Mouse (Mus musculus): ENCODE measurements around the gene Pramef20. TPM values are rescaled to one million over a fixed set of nuclear protein-coding genes. Genes with fewer than 3 reads are reported as not detected.
"Not testable (repeated sequence)": the region's sequence is repeated elsewhere in the genome, so short reads cannot be mapped to it uniquely, and the experiment has no call there.

The Pramef20 gene
- total and polyA plus RNA-seq, 2 experiments from 2014 or later = not detected

DNA sequence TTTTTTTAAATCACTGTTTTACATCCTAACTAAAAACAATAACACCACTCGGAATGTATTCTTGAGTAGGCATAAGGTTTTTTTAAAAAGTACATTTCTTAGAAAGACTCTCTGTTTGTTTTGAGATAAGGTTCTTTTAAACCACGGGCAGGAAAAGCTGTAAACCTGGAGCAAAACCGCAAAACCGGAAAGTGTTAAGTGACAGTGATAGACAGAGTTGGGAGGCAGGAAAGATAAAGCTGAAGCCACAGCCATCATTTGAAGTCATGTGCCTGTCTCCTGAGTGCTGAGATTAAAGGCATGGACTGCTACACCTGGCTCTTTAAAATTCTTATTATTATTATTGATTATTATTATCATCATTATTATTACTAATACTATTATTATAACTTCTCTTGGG, 25.0 kb upstream of the Pramef20 start:
- DNase-seq (ENCODE audit: low spot score) (no peak), ATAC-seq (ENCODE audit: low FRiP score) (no peak)
- WGBS = 83% methylated on average over 4 of the region's 4 CpGs

DNA sequence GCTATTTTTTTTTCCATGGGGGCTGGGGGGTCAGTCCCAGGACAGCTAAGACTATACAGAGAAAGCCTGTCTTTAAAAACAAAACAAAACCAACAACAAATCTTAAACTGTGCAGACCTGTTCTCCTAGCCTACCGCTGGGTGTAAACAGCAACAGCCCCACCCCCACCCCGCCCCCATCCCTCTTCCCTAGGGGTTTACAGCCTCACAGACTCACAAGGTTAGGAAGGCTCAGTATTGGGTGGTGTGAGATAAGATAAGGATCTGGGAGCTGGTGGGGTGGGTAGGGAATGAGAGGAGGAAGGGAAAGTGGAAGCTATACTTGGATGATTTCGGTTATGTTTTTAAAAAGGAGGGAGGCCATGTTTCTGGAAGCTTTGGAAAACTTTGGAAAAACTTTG, 18.6 kb upstream of the Pramef20 start:
- H3K9me3 ChIP-seq (ENCODE audit: low read length) = peaks cover 38% of the 10 kb centered on the region
- no peak for DNase-seq (ENCODE audit: low spot score)
- no peak overlapping the region for H3K4me3 ChIP-seq (ENCODE audit: low read depth, low read length)
- no peak overlapping the region for H3K27ac ChIP-seq (ENCODE audit: low read depth, low read length)
- no peak overlapping the region for H3K4me2 ChIP-seq (ENCODE audit: low read depth, low read length, poor library complexity, severe bottlenecking)
- no peak for TF ChIP-seq CTCF (IDR thresholded peaks at IDR 0.05)
- ATAC-seq (ENCODE audit: low FRiP score) = no peak
- WGBS = 42% methylated on average over 3 of the region's 3 CpGs
- no peak overlapping the region for H3K9ac ChIP-seq (replicated peaks; ENCODE audit: low read length, poor library complexity, severe bottlenecking)
- H3K4me1 ChIP-seq (ENCODE audit: insufficient read depth, low read length) = no peaks in the 10 kb centered on the region
- H3K36me3 ChIP-seq (ENCODE audit: insufficient read depth, low read length) = no peaks in the 10 kb centered on the region
- H3K27me3 ChIP-seq (ENCODE audit: insufficient read depth, low read length) = no peaks in the 10 kb centered on the region

More for the DNA sequence above, 25.0 kb upstream of the Pramef20 start:
- no peak overlapping the region for H3K9ac ChIP-seq (replicated peaks; ENCODE audit: low read length, poor library complexity, severe bottlenecking)
- no peak overlapping the region for H3K4me2 ChIP-seq (ENCODE audit: low read depth, low read length, poor library complexity, severe bottlenecking)
- no peaks in the 10 kb centered on the region for H3K36me3 ChIP-seq (ENCODE audit: insufficient read depth, low read length)
- H3K4me1 ChIP-seq (ENCODE audit: insufficient read depth, low read length) = no peaks in the 10 kb centered on the region
- no peak overlapping the region for H3K4me3 ChIP-seq (ENCODE audit: low read depth, low read length)
- TF ChIP-seq CTCF (IDR thresholded peaks at IDR 0.05) = no peak
- peaks cover 17% of the 10 kb centered on the region; the same call in 1 of the 2 replicates for H3K9me3 ChIP-seq (ENCODE audit: low read length)
- H3K27ac ChIP-seq (ENCODE audit: low read depth, low read length) = no peak overlapping the region
- no peaks in the 10 kb centered on the region for H3K27me3 ChIP-seq (ENCODE audit: insufficient read depth, low read length)

DNA sequence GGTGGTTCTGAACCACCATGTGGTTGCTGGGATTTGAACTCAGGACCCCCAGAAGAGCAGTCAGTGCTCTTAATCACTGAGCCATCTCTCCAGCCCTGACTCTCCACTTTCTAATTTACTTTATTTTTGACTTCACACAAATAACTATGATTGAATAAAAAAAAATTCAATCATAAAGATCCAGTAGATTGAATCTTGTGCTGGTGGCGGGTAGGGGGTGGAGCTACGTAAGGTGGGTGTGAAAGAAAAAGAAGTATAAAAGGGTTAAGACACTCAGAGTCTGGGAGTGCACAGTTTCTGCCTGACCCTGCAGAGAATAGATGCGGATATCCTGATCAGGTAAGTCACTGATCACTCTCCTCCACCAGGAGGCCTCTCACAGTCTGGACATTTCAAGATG, 20.1 kb downstream of the Pramef20 start, which contains the start of gene Gm13119:
Gm13119 (plus strand) TSS at position 301 of the 400 bp plus-strand sequence.
- not testable (repeated sequence) for H3K4me3 ChIP-seq (ENCODE audit: low read depth, low read length); DNase-seq (ENCODE audit: low spot score); H3K27ac ChIP-seq (ENCODE audit: low read depth, low read length); H3K9me3 ChIP-seq (ENCODE audit: low read length); H3K36me3 ChIP-seq (ENCODE audit: insufficient read depth, low read length); H3K9ac ChIP-seq (replicated peaks; ENCODE audit: low read length, poor library complexity, severe bottlenecking); H3K4me1 ChIP-seq (ENCODE audit: insufficient read depth, low read length); ATAC-seq (ENCODE audit: low FRiP score); H3K27me3 ChIP-seq (ENCODE audit: insufficient read depth, low read length); H3K4me2 ChIP-seq (ENCODE audit: low read depth, low read length, poor library complexity, severe bottlenecking)
- 84% methylated on average over 3 of the region's 3 CpGs for WGBS

DNA sequence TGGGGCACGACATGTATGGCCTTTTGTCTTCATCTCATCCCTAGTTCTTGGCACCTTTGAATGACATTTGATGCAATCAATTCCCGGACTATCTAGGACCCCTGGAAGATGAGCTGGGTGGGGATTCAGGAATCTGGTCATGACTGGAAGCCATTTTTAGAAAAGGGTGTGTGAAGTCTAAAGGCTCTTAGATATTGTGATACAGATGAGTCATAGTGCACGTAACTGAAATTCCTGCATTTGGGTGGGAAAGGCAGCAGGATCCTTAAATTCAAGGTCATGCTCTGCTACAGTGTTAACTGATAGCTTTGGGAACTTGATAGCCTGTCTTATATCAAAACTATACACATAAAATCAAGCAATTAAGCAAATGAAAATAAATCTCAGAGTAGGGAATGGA, 41.9 kb downstream of the Pramef20 start:
- H3K27ac ChIP-seq (ENCODE audit: low read depth, low read length); DNase-seq (ENCODE audit: low spot score); H3K9ac ChIP-seq (replicated peaks; ENCODE audit: low read length, poor library complexity, severe bottlenecking); H3K4me2 ChIP-seq (ENCODE audit: low read depth, low read length, poor library complexity, severe bottlenecking); H3K9me3 ChIP-seq (ENCODE audit: low read length); H3K4me1 ChIP-seq (ENCODE audit: insufficient read depth, low read length); H3K27me3 ChIP-seq (ENCODE audit: insufficient read depth, low read length); ATAC-seq (ENCODE audit: low FRiP score); H3K36me3 ChIP-seq (ENCODE audit: insufficient read depth, low read length); H3K4me3 ChIP-seq (ENCODE audit: low read depth, low read length): not testable (repeated sequence)
- WGBS = 89% methylated on average over 2 of the region's 3 CpGs

DNA sequence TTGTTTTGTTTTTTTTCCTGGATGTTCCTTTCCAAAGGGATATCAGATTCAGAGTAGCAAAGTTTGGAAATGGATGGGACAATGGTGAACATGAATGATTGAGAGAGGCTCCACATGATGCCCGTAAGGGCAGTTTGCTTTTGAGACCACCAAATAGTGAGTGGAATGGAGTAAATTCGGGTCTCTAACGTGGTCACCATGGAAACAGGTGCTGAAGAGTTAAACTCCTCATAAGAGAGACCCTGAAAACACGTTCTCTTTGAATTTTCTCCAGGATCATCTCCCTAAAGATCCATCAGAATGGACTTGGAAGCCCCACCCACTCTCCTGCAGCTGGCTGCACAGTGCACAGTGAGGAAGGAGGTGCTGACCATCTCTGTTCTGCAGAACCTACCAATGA, 47.8 kb downstream of the Pramef20 start, which contains the start of gene Gm13128:
Gm13128 (plus strand) TSS at position 301 of the 400 bp plus-strand sequence.
- not testable (repeated sequence) for H3K9me3 ChIP-seq (ENCODE audit: low read length); ATAC-seq (ENCODE audit: low FRiP score); H3K27me3 ChIP-seq (ENCODE audit: insufficient read depth, low read length); DNase-seq (ENCODE audit: low spot score); H3K4me3 ChIP-seq (ENCODE audit: low read depth, low read length); H3K4me1 ChIP-seq (ENCODE audit: insufficient read depth, low read length); H3K36me3 ChIP-seq (ENCODE audit: insufficient read depth, low read length); H3K27ac ChIP-seq (ENCODE audit: low read depth, low read length); H3K4me2 ChIP-seq (ENCODE audit: low read depth, low read length, poor library complexity, severe bottlenecking); H3K9ac ChIP-seq (replicated peaks; ENCODE audit: low read length, poor library complexity, severe bottlenecking)
- WGBS = 54% methylated on average over 4 of the region's 4 CpGs

Other genes starting within 250 kb of the Pramef20 start
- gene Oog3, start 215.3 kb downstream of the Pramef20 start, total RNA-seq (2014; rRNA removed) = not detected in 2 replicates
- gene Oog3, start 215.3 kb downstream of the Pramef20 start, polyA plus RNA-seq (2015; fragmentation: Nextera tagmentation; extraction: Ambion mirVana) = not detected in 2 replicates
- not detected in 2 replicates for gene Oog2, start 187.2 kb downstream of the Pramef20 start, total RNA-seq (2014; rRNA removed)
- not detected in 2 replicates for gene Oog2, start 187.2 kb downstream of the Pramef20 start, polyA plus RNA-seq (2015; fragmentation: Nextera tagmentation; extraction: Ambion mirVana)
- gene C87977, start 164.6 kb downstream of the Pramef20 start, total RNA-seq (2014; rRNA removed) = not detected in 2 replicates
- gene C87977, start 164.6 kb downstream of the Pramef20 start, polyA plus RNA-seq (2015; fragmentation: Nextera tagmentation; extraction: Ambion mirVana) = not detected in 2 replicates
- not detected in 2 replicates for gene Pramel5, start 97.4 kb downstream of the Pramef20 start, total RNA-seq (2014; rRNA removed)
- gene Pramel5, start 97.4 kb downstream of the Pramef20 start, polyA plus RNA-seq (2015; fragmentation: Nextera tagmentation; extraction: Ambion mirVana) = not detected in 2 replicates
- not detected in 2 replicates for gene Gm13128, start 47.7 kb downstream of the Pramef20 start, total RNA-seq (2014; rRNA removed)
- gene Gm13128, start 47.7 kb downstream of the Pramef20 start, polyA plus RNA-seq (2015; fragmentation: Nextera tagmentation; extraction: Ambion mirVana) = not detected in 2 replicates
- gene Gm13119, start 20.0 kb downstream of the Pramef20 start, total RNA-seq (2014; rRNA removed) = not detected in 2 replicates
- gene Gm13119, start 20.0 kb downstream of the Pramef20 start, polyA plus RNA-seq (2015; fragmentation: Nextera tagmentation; extraction: Ambion mirVana) = not detected in 2 replicates
- 0.22 TPM in 1 of 2 replicates, not detected in the other for gene Pramef12, start 30.5 kb upstream of the Pramef20 start, total RNA-seq (2014; rRNA removed)
- gene Pramef12, start 30.5 kb upstream of the Pramef20 start, polyA plus RNA-seq (2015; fragmentation: Nextera tagmentation; extraction: Ambion mirVana) = not detected in 2 replicates
- not detected in 2 replicates for gene 1700012P22Rik, start 60.8 kb upstream of the Pramef20 start, total RNA-seq (2014; rRNA removed)
- not detected in 2 replicates for gene 1700012P22Rik, start 60.8 kb upstream of the Pramef20 start, polyA plus RNA-seq (2015; fragmentation: Nextera tagmentation; extraction: Ambion mirVana)
- gene Gm9944, start 75.4 kb upstream of the Pramef20 start, total RNA-seq (2014; rRNA removed) = not detected in 2 replicates
- not detected in 2 replicates for gene Gm9944, start 75.4 kb upstream of the Pramef20 start, polyA plus RNA-seq (2015; fragmentation: Nextera tagmentation; extraction: Ambion mirVana)
- not detected in 2 replicates for gene Aadacl3, start 85.8 kb upstream of the Pramef20 start, total RNA-seq (2014; rRNA removed)
- gene Aadacl3, start 85.8 kb upstream of the Pramef20 start, polyA plus RNA-seq (2015; fragmentation: Nextera tagmentation; extraction: Ambion mirVana) = not detected in 2 replicates
- not detected in 2 replicates for gene 9430007A20Rik, start 141.9 kb upstream of the Pramef20 start, total RNA-seq (2014; rRNA removed)
- gene 9430007A20Rik, start 141.9 kb upstream of the Pramef20 start, polyA plus RNA-seq (2015; fragmentation: Nextera tagmentation; extraction: Ambion mirVana) = not detected in 2 replicates
- not detected in 2 replicates for gene Gm13124, start 187.2 kb upstream of the Pramef20 start, total RNA-seq (2014; rRNA removed)
- not detected in 2 replicates for gene Gm13124, start 187.2 kb upstream of the Pramef20 start, polyA plus RNA-seq (2015; fragmentation: Nextera tagmentation; extraction: Ambion mirVana)
- gene Aadacl4, start 235.8 kb upstream of the Pramef20 start, total RNA-seq (2014; rRNA removed) = not detected in 2 replicates
- gene Aadacl4, start 235.8 kb upstream of the Pramef20 start, polyA plus RNA-seq (2015; fragmentation: Nextera tagmentation; extraction: Ambion mirVana) = not detected in 2 replicates